Mouse (Mus musculus) lung, embryonic 15.5 days (tissue): ENCODE measurements at regions not wholly inside any gene's neighbourhood (a gene's known extent, or its start where the extent isn't known, plus 50 kb on each side); places are given as distances from the start of the nearest gene placed in this dataset.
"Not testable (repeated sequence)": the region's sequence is repeated elsewhere in the genome, so short reads cannot be mapped to it uniquely, and the experiment has no call there.

Experiments used
- ATAC-seq: fragments of 200-750 bp; cut with Nextera tagmentation; 2 replicates; pipeline ENCODE4 v1.8.0; 2017; ENCODE audit warnings: moderate number of reproducible peaks, borderline replicate concordance; ENCODE audit not compliant: low FRiP score, low TSS enrichment; ENCODE audit errors: extremely low read depth
- H3K27ac ChIP-seq: fragments of 300-500 bp; sonication (generic); 2 replicates; pipeline ENCODE4 v1.5.1; 2015; ENCODE audit warnings: moderate library complexity, mild to moderate bottlenecking, inconsistent platforms
- H3K27me3 ChIP-seq: fragments of 300-500 bp; sonication (generic); 2 replicates; pipeline ENCODE4 v1.6.1; 2015; ENCODE audit warnings: inconsistent platforms
- H3K36me3 ChIP-seq: fragments of 300-500 bp; sonication (generic); 2 replicates; pipeline ENCODE4 v1.6.1; 2015; ENCODE audit warnings: inconsistent platforms
- H3K4me1 ChIP-seq: fragments of 300-500 bp; sonication (generic); 2 replicates; pipeline ENCODE4 v1.6.1; 2015; ENCODE audit warnings: inconsistent platforms
- H3K4me2 ChIP-seq: fragments of 300-500 bp; sonication (generic); 2 replicates; pipeline ENCODE4 v1.6.1; 2015; ENCODE audit warnings: inconsistent platforms, mild to moderate bottlenecking, moderate library complexity
- H3K4me3 ChIP-seq: fragments of 300-500 bp; sonication (generic); 2 replicates; pipeline ENCODE4 v1.5.1; 2015; ENCODE audit warnings: mild to moderate bottlenecking, inconsistent platforms
- H3K9ac ChIP-seq: fragments of 300-500 bp; sonication (generic); 2 replicates; pipeline ENCODE4 v1.6.1; 2015; ENCODE audit warnings: inconsistent platforms
- H3K9me3 ChIP-seq: fragments of 300-500 bp; sonication (generic); 2 replicates; pipeline ENCODE4 v1.6.1; 2016; ENCODE audit warnings: inconsistent platforms
- WGBS: fragments of 180-500 bp; shearing (Covaris S2); methylation state at CpG from one replicate; pipeline ENCODE4 v1.1.7; 2015; 5-methylcytosine and 5-hydroxymethylcytosine counted together

- no peaks in the 10 kb centered on the region for H3K27me3 ChIP-seq
- no peak overlapping the region for H3K27ac ChIP-seq
- no peak for ATAC-seq
- no peak overlapping the region for H3K9ac ChIP-seq
- 61% methylated on average over 1 of the region's 1 CpGs for WGBS
- H3K9me3 ChIP-seq = no peaks in the 10 kb centered on the region
- no peaks in the 10 kb centered on the region for H3K4me1 ChIP-seq
- H3K4me3 ChIP-seq = no peak overlapping the region
- H3K36me3 ChIP-seq = no peaks in the 10 kb centered on the region
- H3K4me2 ChIP-seq = no peak overlapping the region
These were observed 249.4 kb upstream of the Akr1e1 start for GRCm38 (mm10) chr13:4858341-4858740.

- H3K27ac ChIP-seq, H3K9me3 ChIP-seq, H3K27me3 ChIP-seq, ATAC-seq, H3K9ac ChIP-seq, H3K4me3 ChIP-seq, H3K36me3 ChIP-seq, H3K4me2 ChIP-seq, H3K4me1 ChIP-seq: not testable (repeated sequence)
- 85% methylated on average over 2 of the region's 2 CpGs for WGBS
These were observed 230.5 kb upstream of the Akr1e1 start for GRCm38 (mm10) chr13:4839481-4839880.

- no peak overlapping the region for H3K4me2 ChIP-seq
- H3K4me1 ChIP-seq = no peaks in the 10 kb centered on the region
- no peak for ATAC-seq
- no peak overlapping the region for H3K4me3 ChIP-seq
- H3K9ac ChIP-seq = no peak overlapping the region
- no peaks in the 10 kb centered on the region for H3K36me3 ChIP-seq
- WGBS = 88% methylated on average over 3 of the region's 3 CpGs
- no peaks in the 10 kb centered on the region for H3K27me3 ChIP-seq
- H3K27ac ChIP-seq = no peak overlapping the region
- no peaks in the 10 kb centered on the region for H3K9me3 ChIP-seq
These were observed 217.8 kb upstream of the Akr1e1 start for GRCm38 (mm10) chr13:4826756-4827155.

GRCm38 (mm10) chr13:4825749-4826148, 216.8 kb upstream of the Akr1e1 start:
- H3K4me3 ChIP-seq, H3K4me1 ChIP-seq, H3K36me3 ChIP-seq, H3K27me3 ChIP-seq, H3K27ac ChIP-seq, H3K9ac ChIP-seq, H3K4me2 ChIP-seq, ATAC-seq, H3K9me3 ChIP-seq: not testable (repeated sequence)
- WGBS = 94% methylated on average over 1 of the region's 1 CpGs

- Histone ChIP-seq H3K27ac (no peak overlapping the region), H3K9ac (no peak overlapping the region), H3K4me3 (no peak overlapping the region), H3K4me2 (no peak overlapping the region), H3K36me3 (no peaks in the 10 kb centered on the region), H3K9me3 (no peaks in the 10 kb centered on the region), H3K27me3 (no peaks in the 10 kb centered on the region), H3K4me1 (no peaks in the 10 kb centered on the region)
- no peak for ATAC-seq
- whole genome bisulfite sequencing = 81% methylated on average over 2 of the region's 2 CpGs
These were observed 197.9 kb upstream of the Akr1e1 start for GRCm38 (mm10) chr13:4806876-4807275.

- WGBS = 84% methylated on average over 14 of the region's 14 CpGs
- Histone ChIP-seq H3K36me3 (no peaks in the 10 kb centered on the region), H3K27ac (no peak overlapping the region), H3K4me2 (no peak overlapping the region), H3K4me3 (no peak overlapping the region), H3K9me3 (no peaks in the 10 kb centered on the region; the same call in 1 of the 2 replicates), H3K27me3 (no peaks in the 10 kb centered on the region), H3K4me1 (no peaks in the 10 kb centered on the region), H3K9ac (no peak overlapping the region)
- no peak for ATAC-seq
These were observed 191.7 kb upstream of the Akr1e1 start for GRCm38 (mm10) chr13:4800666-4801065.

- Histone ChIP-seq H3K9me3 (no peaks in the 10 kb centered on the region), H3K36me3 (no peaks in the 10 kb centered on the region), H3K4me1 (no peaks in the 10 kb centered on the region), H3K9ac (no peak overlapping the region), H3K4me2 (no peak overlapping the region), H3K27ac (no peak overlapping the region), H3K4me3 (no peak overlapping the region), H3K27me3 (no peaks in the 10 kb centered on the region)
- WGBS = 73% methylated on average over 2 of the region's 2 CpGs
- ATAC-seq = no peak
These were observed 182.2 kb upstream of the Akr1e1 start for GRCm38 (mm10) chr13:4791139-4791538.

GRCm38 (mm10) chr13:4790414-4790813, 181.4 kb upstream of the Akr1e1 start:
- no peaks in the 10 kb centered on the region for H3K36me3 ChIP-seq
- no peak overlapping the region for H3K27ac ChIP-seq
- WGBS = 57% methylated on average over 2 of the region's 2 CpGs
- no peak overlapping the region for H3K4me3 ChIP-seq
- no peak overlapping the region for H3K9ac ChIP-seq
- no peaks in the 10 kb centered on the region for H3K4me1 ChIP-seq
- no peak overlapping the region for H3K4me2 ChIP-seq
- no peak for ATAC-seq
- no peaks in the 10 kb centered on the region for H3K27me3 ChIP-seq
- H3K9me3 ChIP-seq = no peaks in the 10 kb centered on the region

GRCm38 (mm10) chr13:4783290-4783689, 174.3 kb upstream of the Akr1e1 start:
- H3K4me2 ChIP-seq = no peak overlapping the region
- no peak overlapping the region for H3K9ac ChIP-seq
- H3K9me3 ChIP-seq = no peaks in the 10 kb centered on the region
- 64% methylated on average over 3 of the region's 3 CpGs for WGBS
- no peak overlapping the region for H3K4me3 ChIP-seq
- H3K36me3 ChIP-seq = no peaks in the 10 kb centered on the region
- ATAC-seq = no peak
- H3K4me1 ChIP-seq = no peaks in the 10 kb centered on the region
- no peak overlapping the region for H3K27ac ChIP-seq
- no peaks in the 10 kb centered on the region for H3K27me3 ChIP-seq

- H3K27ac ChIP-seq, H3K4me3 ChIP-seq, H3K9ac ChIP-seq, H3K4me1 ChIP-seq, H3K9me3 ChIP-seq, H3K36me3 ChIP-seq, H3K27me3 ChIP-seq, H3K4me2 ChIP-seq, ATAC-seq: not testable (repeated sequence)
- 67% methylated on average over 3 of the region's 3 CpGs for WGBS
These were observed 169.4 kb upstream of the Akr1e1 start for GRCm38 (mm10) chr13:4778264-4778823.

GRCm38 (mm10) chr13:4776855-4777254, 167.9 kb upstream of the Akr1e1 start:
- ATAC-seq = no peak
- H3K36me3 ChIP-seq = no peaks in the 10 kb centered on the region
- no peaks in the 10 kb centered on the region for H3K9me3 ChIP-seq
- H3K9ac ChIP-seq = no peak overlapping the region
- H3K4me2 ChIP-seq = no peak overlapping the region
- no peaks in the 10 kb centered on the region for H3K27me3 ChIP-seq
- 34% methylated on average over 4 of the region's 4 CpGs for WGBS
- H3K4me1 ChIP-seq = peaks cover 5% of the 10 kb centered on the region
- no peak overlapping the region for H3K4me3 ChIP-seq
- H3K27ac ChIP-seq = no peak overlapping the region

GRCm38 (mm10) chr13:4772324-4772723, 163.3 kb upstream of the Akr1e1 start:
- 86% methylated on average over 2 of the region's 2 CpGs for WGBS
- Histone ChIP-seq H3K4me1 (peaks cover 10% of the 10 kb centered on the region), H3K9me3 (no peaks in the 10 kb centered on the region), H3K9ac (no peak overlapping the region), H3K27ac (peak overlapping the region; percentile 89; the same call in 1 of the 2 replicates), H3K4me3 (no peak overlapping the region), H3K4me2 (no peak overlapping the region), H3K36me3 (no peaks in the 10 kb centered on the region), H3K27me3 (no peaks in the 10 kb centered on the region)
- no peak for ATAC-seq
